Mouse (Mus musculus): ENCODE results near the gene Cdsn. TPM values are rescaled to one million over a fixed set of nuclear protein-coding genes. Genes with fewer than 3 reads are reported as not detected.

Gene Cdsn
- total and polyA plus RNA-seq, 3 experiments: 0.08 to 0.79 TPM; not detected in 1

DNA sequence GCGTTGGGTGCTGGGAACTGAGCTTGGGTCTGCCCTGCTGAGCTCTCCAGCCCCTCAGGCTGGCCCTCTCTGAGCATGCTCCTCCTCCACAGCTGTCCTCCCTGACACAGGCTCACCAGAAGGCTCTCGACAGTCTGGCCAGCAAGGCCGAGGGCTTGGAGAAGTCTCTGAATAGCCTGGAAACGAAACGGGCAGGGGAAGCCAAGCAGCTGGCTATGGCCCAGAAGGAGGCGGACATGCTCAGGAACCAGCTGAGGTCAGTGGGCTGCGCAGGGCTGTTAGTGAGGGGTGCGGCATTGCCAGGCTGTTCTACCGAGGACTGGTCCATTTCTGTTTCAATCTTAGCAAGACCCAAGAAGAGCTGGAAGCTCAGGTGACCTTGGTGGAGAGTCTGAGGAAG lies 27.6 kb upstream of the Cdsn start:
- H3K4me3 ChIP-seq (ENCODE audit: control insufficient read depth in 1 of 2, insufficient read depth in 1 of 2, low read depth in 2 of 2, low read length in 2 of 2): no peak overlapping the region

GRCm38 (mm10) chr17:35526644-35527043 lies 25.3 kb upstream of the Cdsn start:
- Histone ChIP-seq H3K9ac (ENCODE audit: control insufficient read depth, low read depth, low read length, poor library complexity, severe bottlenecking) (no peak overlapping the region), H3K27ac (ENCODE audit: control insufficient read depth, low read depth, low read length) (no peak overlapping the region), H3K36me3 (ENCODE audit: control insufficient read depth in 1 of 2, insufficient read depth in 2 of 2, low read length in 2 of 2) (no peaks in the 10 kb centered on the region), H3K9me3 (replicated peaks; ENCODE audit: insufficient read depth, low read length) (no peaks in the 10 kb centered on the region), H3K79me2 (ENCODE audit: control insufficient read depth, insufficient read depth, low read length, poor library complexity) (no peaks in the 10 kb centered on the region), H3K4me1 (ENCODE audit: control insufficient read depth in 1 of 2, insufficient read depth in 2 of 2, low read length in 2 of 2) (no peaks in the 10 kb centered on the region), H3K27me3 (ENCODE audit: control insufficient read depth in 1 of 2, insufficient read depth in 2 of 2, low read length in 2 of 2) (no peaks in the 10 kb centered on the region), H3K4me3 (ENCODE audit: control insufficient read depth in 1 of 2, insufficient read depth in 1 of 2, low read depth in 2 of 2, low read length in 2 of 2) (no peak overlapping the region)
- no peak for DNase-seq (ENCODE audit: low read depth, low spot score)
- TF ChIP-seq MAX (IDR thresholded peaks at IDR 0.05; ENCODE audit: low read length): no peak
- TF ChIP-seq ZKSCAN1 (IDR thresholded peaks at IDR 0.05; ENCODE audit: low read depth, low read length): no peak
- TF ChIP-seq GATA1 (IDR thresholded peaks at IDR 0.05; ENCODE audit: low read depth, low read length): no peak
- TF ChIP-seq TAL1 (IDR thresholded peaks at IDR 0.05; ENCODE audit: low read length): no peak
- TF ChIP-seq USF2 (IDR thresholded peaks at IDR 0.05; ENCODE audit: borderline replicate concordance in 1 of 2, insufficient read depth in 1 of 2, low read depth in 1 of 2, low read length in 2 of 2): no peak
- no peak for TF ChIP-seq HCFC1 (IDR thresholded peaks at IDR 0.05; ENCODE audit: low read depth, low read length)
- no peak for TF ChIP-seq BHLHE40 (IDR thresholded peaks at IDR 0.05; ENCODE audit: borderline replicate concordance, low read depth, low read length)
- TF ChIP-seq TCF12 (IDR thresholded peaks at IDR 0.05; ENCODE audit: low read depth, low read length): no peak
- TF ChIP-seq MEF2A (IDR thresholded peaks at IDR 0.05; ENCODE audit: extremely low read depth, insufficient replicate concordance, low read depth, low read length, poor library complexity, severe bottlenecking): no peak
- TF ChIP-seq NELFE (IDR thresholded peaks at IDR 0.05; ENCODE audit: low read depth, low read length): no peak
- TF ChIP-seq MXI1 (IDR thresholded peaks at IDR 0.05; ENCODE audit: low read depth, low read length): no peak
- TF ChIP-seq SIN3A (IDR thresholded peaks at IDR 0.05; ENCODE audit: low read length): no peak
- TF ChIP-seq MYC (IDR thresholded peaks at IDR 0.05; ENCODE audit: low read depth, low read length): no peak
- TF ChIP-seq RCOR1 (IDR thresholded peaks at IDR 0.05; ENCODE audit: low read depth, low read length): no peak
- no peak for TF ChIP-seq KAT2A (conservative IDR thresholded peaks at IDR 0.05; ENCODE audit: low read depth, low read length)

More for the DNA sequence above, 27.6 kb upstream of the Cdsn start:
- DNase-seq (ENCODE audit: low read depth, low spot score): no peak
- no peaks in the 10 kb centered on the region for H3K4me1 ChIP-seq (ENCODE audit: control insufficient read depth in 1 of 2, insufficient read depth in 2 of 2, low read length in 2 of 2)
- no peaks in the 10 kb centered on the region for H3K27me3 ChIP-seq (ENCODE audit: control insufficient read depth in 1 of 2, insufficient read depth in 2 of 2, low read length in 2 of 2)
- H3K27ac ChIP-seq (ENCODE audit: control insufficient read depth, low read depth, low read length): no peak overlapping the region
- H3K9ac ChIP-seq (ENCODE audit: control insufficient read depth, low read depth, low read length, poor library complexity, severe bottlenecking): no peak overlapping the region
- TF ChIP-seq TBP (IDR thresholded peaks at IDR 0.05; ENCODE audit: low read depth, low read length) (no peak), BHLHE40 (IDR thresholded peaks at IDR 0.05; ENCODE audit: borderline replicate concordance, low read depth, low read length) (no peak), MAZ (IDR thresholded peaks at IDR 0.05; ENCODE audit: low read depth, low read length) (no peak), MYB (IDR thresholded peaks at IDR 0.05; ENCODE audit: low read depth, low read length) (no peak), TAL1 (IDR thresholded peaks at IDR 0.05; ENCODE audit: low read length) (no peak), POLR2A (IDR thresholded peaks at IDR 0.05; ENCODE audit: control insufficient read depth in 1 of 2, insufficient read depth in 1 of 2, low read depth in 1 of 2, low read length in 2 of 2, poor library complexity in 1 of 2) (no peak), CHD2 (IDR thresholded peaks at IDR 0.05; ENCODE audit: low read length) (no peak), MYC (IDR thresholded peaks at IDR 0.05; ENCODE audit: low read depth, low read length) (no peak), RAD21 (IDR thresholded peaks at IDR 0.05; ENCODE audit: low read depth, low read length) (no peak), JUND (IDR thresholded peaks at IDR 0.05; ENCODE audit: low read depth, low read length) (no peak), RCOR1 (IDR thresholded peaks at IDR 0.05; ENCODE audit: low read depth, low read length) (no peak), POLR2AphosphoS5 (IDR thresholded peaks at IDR 0.05; ENCODE audit: borderline replicate concordance, low read depth, low read length) (no peak), MEF2A (IDR thresholded peaks at IDR 0.05; ENCODE audit: extremely low read depth, insufficient replicate concordance, low read depth, low read length, poor library complexity, severe bottlenecking) (no peak), TCF12 (IDR thresholded peaks at IDR 0.05; ENCODE audit: low read depth, low read length) (no peak), MAX (IDR thresholded peaks at IDR 0.05; ENCODE audit: low read length) (no peak), NELFE (IDR thresholded peaks at IDR 0.05; ENCODE audit: low read depth, low read length) (no peak)
- H3K9me3 ChIP-seq (replicated peaks; ENCODE audit: insufficient read depth, low read length): no peaks in the 10 kb centered on the region
- no peaks in the 10 kb centered on the region for H3K79me2 ChIP-seq (ENCODE audit: control insufficient read depth, insufficient read depth, low read length, poor library complexity)
- no peaks in the 10 kb centered on the region for H3K36me3 ChIP-seq (ENCODE audit: control insufficient read depth in 1 of 2, insufficient read depth in 2 of 2, low read length in 2 of 2)

Measured in MEL (cell line).